Mouse (Mus musculus): Measurements from ENCODE around the gene Olfr1145.

The Olfr1145 gene

DNA sequence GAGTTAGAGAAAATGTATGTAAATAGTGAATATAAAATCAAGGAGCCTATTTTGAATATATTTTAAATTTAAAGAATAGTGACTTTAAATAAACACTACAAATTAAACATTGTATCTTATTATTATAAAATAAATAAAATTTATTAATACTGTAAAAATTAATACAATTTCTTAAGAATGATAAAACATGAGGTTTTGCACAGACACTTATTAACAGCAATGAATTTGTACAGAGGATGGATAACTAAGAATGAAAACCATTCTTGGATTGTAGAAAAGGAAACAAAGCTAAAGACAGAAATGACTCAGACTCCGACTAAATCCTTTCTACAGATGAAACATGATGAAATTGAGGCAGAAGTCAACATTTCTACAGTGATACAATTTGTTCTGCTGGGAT, at the start of gene Olfr1145:
TSS of gene Olfr1145 (plus strand) at position 301 of the 400 bp plus-strand sequence.
- no peak for DNase-seq (ENCODE audit: low spot score)

- no peak for DNase-seq (ENCODE audit: low spot score)
Measured at GRCm38 (mm10) chr2:87776143-87776542, 33.5 kb upstream of the Olfr1145 start.

- no peak for DNase-seq (ENCODE audit: low spot score)
Measured at GRCm38 (mm10) chr2:87779183-87779582, 30.4 kb upstream of the Olfr1145 start, which contains the start of gene Olfr152. Gene Olfr152 (plus strand): TSS chr2:87779483.

- no peak for DNase-seq (ENCODE audit: low spot score)
Measured at GRCm38 (mm10) chr2:87800292-87800691, 9.3 kb upstream of the Olfr1145 start, which contains the start of gene Olfr1143. Gene Olfr1143 (plus strand): TSS chr2:87800592.

GRCm38 (mm10) chr2:87830233-87830632, 20.6 kb downstream of the Olfr1145 start, which contains the start of gene Olfr1148:
Gene Olfr1148 (plus strand): TSS chr2:87830533.
- no peak for DNase-seq (ENCODE audit: low spot score)

DNA sequence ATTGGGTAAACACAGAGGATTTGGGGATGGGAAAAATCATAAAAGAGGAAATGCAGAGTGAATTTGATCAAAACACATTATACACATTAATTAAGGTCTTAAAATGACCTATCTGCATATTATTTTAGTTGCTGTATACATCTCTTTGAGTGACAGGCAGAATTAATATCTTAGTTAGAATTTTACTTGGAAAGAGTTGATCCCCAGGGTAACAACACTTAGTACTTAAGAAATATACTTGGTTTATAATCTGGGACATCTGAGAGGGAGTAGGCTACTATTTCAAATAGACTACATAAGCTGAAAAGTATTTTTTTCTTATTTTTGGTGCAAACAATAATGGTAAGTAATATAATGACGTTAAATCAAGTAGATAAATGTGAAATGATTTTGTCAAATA, 34.1 kb downstream of the Olfr1145 start, which contains the start of gene Olfr1150-ps1:
TSS of gene Olfr1150-ps1 (plus strand) at position 301 of the 400 bp plus-strand sequence.
- DNase-seq (ENCODE audit: low spot score), result no peak

DNA sequence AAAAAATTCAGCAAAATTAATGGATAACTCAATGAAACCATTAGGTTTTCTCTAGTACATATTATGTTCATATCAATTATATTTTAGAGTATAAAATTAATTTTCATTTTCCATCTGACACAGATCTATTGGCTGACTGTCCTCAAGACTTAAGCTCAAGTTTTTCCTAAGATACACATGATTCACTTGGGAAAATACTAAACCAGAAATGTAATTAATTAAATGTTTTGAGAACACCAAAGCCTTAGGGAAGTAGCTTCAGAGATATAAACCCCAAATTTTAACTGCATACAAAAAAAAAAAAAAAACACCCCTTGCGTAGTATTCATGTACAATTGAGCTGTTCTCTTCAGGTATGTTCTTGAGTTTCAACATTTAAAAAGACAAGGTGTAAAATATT, 45.9 kb downstream of the Olfr1145 start, which contains the start of gene Olfr1151:
TSS of gene Olfr1151 (plus strand) at position 301 of the 400 bp plus-strand sequence.
- no peak for DNase-seq (ENCODE audit: low spot score)
